Mouse (Mus musculus) splenic B cell, adult 2 months (primary cell): ENCODE measurements around the gene Cldn14.
A peak's percentile ranks its signal among the peaks of the same experiment; 100 is the strongest.

ENCODE experiments used
- DNase-seq: peaks from one replicate; pipeline ENCODE4 v3.0.0-alpha.2; 2011; ENCODE audit warnings: low read depth, low spot score
- H3K27me3 ChIP-seq: 2 replicates; pipeline ENCODE4 v1.6.1; 2012; ENCODE audit warnings: mild to moderate bottlenecking, low read length, moderate library complexity, mixed read lengths; ENCODE audit not compliant: control insufficient read depth, poor library complexity, insufficient read depth, severe bottlenecking
- H3K36me3 ChIP-seq: 2 replicates; pipeline ENCODE4 v1.6.1; 2012; ENCODE audit warnings: mild to moderate bottlenecking, low read length, moderate library complexity, mixed read lengths; ENCODE audit not compliant: control insufficient read depth, poor library complexity, insufficient read depth, severe bottlenecking

The Cldn14 gene

GRCm38 (mm10) chr16:93944301-93944700, 64.3 kb downstream of the Cldn14 start:
- no peak for DNase-seq
- H3K27me3 ChIP-seq, result no peaks in the 10 kb centered on the region

GRCm38 (mm10) chr16:93942796-93943502, 65.7 kb downstream of the Cldn14 start:
- H3K27me3 ChIP-seq, result no peaks in the 10 kb centered on the region
- DNase-seq, result peak; percentile 36
- no peaks in the 10 kb centered on the region for H3K36me3 ChIP-seq

More at GRCm38 (mm10) chr16:93944301-93944700, 64.3 kb downstream of the Cldn14 start:
- no peaks in the 10 kb centered on the region for H3K36me3 ChIP-seq

- Histone ChIP-seq H3K36me3 (no peaks in the 10 kb centered on the region), H3K27me3 (no peaks in the 10 kb centered on the region)
- peak; percentile 47 for DNase-seq
Observed at GRCm38 (mm10) chr16:93941781-93942567, 66.7 kb downstream of the Cldn14 start.

- no peaks in the 10 kb centered on the region for H3K36me3 ChIP-seq
- no peak for DNase-seq
- no peaks in the 10 kb centered on the region for H3K27me3 ChIP-seq
Observed at GRCm38 (mm10) chr16:93939961-93940360, 68.7 kb downstream of the Cldn14 start.

- H3K27me3 ChIP-seq, result no peaks in the 10 kb centered on the region
- DNase-seq, result peak; percentile 79
- H3K36me3 ChIP-seq, result no peaks in the 10 kb centered on the region
Observed at GRCm38 (mm10) chr16:93938400-93938846, 70.2 kb downstream of the Cldn14 start.

- DNase-seq, result peak; percentile 67
- no peaks in the 10 kb centered on the region for H3K36me3 ChIP-seq
- no peaks in the 10 kb centered on the region for H3K27me3 ChIP-seq
Observed at GRCm38 (mm10) chr16:93935009-93935408, 73.6 kb downstream of the Cldn14 start.

GRCm38 (mm10) chr16:93934588-93934987, 74.0 kb downstream of the Cldn14 start:
- no peaks in the 10 kb centered on the region for H3K36me3 ChIP-seq
- no peak for DNase-seq
- no peaks in the 10 kb centered on the region for H3K27me3 ChIP-seq

GRCm38 (mm10) chr16:93932185-93933168, 76.2 kb downstream of the Cldn14 start:
- Histone ChIP-seq H3K36me3 (no peaks in the 10 kb centered on the region), H3K27me3 (no peaks in the 10 kb centered on the region)
- DNase-seq, result no peak

GRCm38 (mm10) chr16:93929370-93930032, 79.1 kb downstream of the Cldn14 start:
- no peaks in the 10 kb centered on the region for H3K27me3 ChIP-seq
- no peaks in the 10 kb centered on the region for H3K36me3 ChIP-seq
- no peak for DNase-seq

GRCm38 (mm10) chr16:93925684-93926247, 82.9 kb downstream of the Cldn14 start:
- DNase-seq, result no peak
- Histone ChIP-seq H3K36me3 (no peaks in the 10 kb centered on the region), H3K27me3 (no peaks in the 10 kb centered on the region)

- Histone ChIP-seq H3K27me3 (no peaks in the 10 kb centered on the region), H3K36me3 (no peaks in the 10 kb centered on the region)
- DNase-seq, result no peak
Observed at GRCm38 (mm10) chr16:93923788-93924187, 84.8 kb downstream of the Cldn14 start.

- no peaks in the 10 kb centered on the region for H3K36me3 ChIP-seq
- H3K27me3 ChIP-seq, result no peaks in the 10 kb centered on the region
- no peak for DNase-seq
Observed at GRCm38 (mm10) chr16:93922835-93923389, 85.7 kb downstream of the Cldn14 start.

- Histone ChIP-seq H3K36me3 (no peaks in the 10 kb centered on the region), H3K27me3 (no peaks in the 10 kb centered on the region)
- no peak for DNase-seq
Observed at GRCm38 (mm10) chr16:93920673-93921072, 88.0 kb downstream of the Cldn14 start.
